Comparison of ENCODE assay signal across 8 mouse cellular contexts in the genomic region with DNA sequence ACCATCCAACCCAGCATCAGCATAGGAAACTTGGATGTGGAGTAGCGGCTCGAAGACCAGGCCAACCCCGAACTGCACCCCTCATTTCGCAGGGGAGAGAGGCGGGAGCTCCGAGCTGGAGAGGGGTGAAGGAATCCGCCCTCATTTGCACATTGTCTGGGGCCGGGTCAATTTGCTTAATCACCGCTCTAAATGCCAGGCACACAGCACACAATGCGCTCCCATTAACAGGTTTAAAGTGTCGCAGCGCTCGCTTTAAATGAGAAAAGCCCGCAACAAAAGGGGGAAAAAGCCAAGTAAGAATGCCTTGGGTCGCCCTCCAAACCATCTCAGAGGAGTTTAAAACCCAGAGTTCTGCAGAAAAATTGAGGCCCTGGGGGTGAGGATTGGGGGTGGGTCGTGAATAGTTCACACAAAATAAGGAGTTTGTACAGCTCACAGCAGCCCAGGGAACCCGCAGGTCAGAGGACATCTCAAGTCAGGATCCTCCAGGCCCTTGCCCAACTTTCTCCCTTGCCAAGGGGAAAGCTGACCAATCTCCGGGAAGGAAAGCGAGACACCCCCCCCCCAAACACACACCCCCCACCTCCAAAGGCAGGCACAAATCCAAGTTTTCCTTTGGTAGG. TPM values are rescaled to one million over a fixed set of nuclear protein-coding genes. Genes with fewer than 3 reads are reported as not detected.
A peak's percentile ranks its signal among the peaks of the same experiment; 100 is the strongest.
DNase-seq lines count a peak whose midpoint lies in the region; ATAC-seq lines count a peak whose summit lies in the region.

No protein-coding gene starts in this region.

- ATAC-seq in limb, embryonic 15.5 days (ENCODE audit: insufficient number of reproducible peaks, low FRiP score, low TSS enrichment, low read depth): no peak
- no peak for ATAC-seq in neural tube, embryonic 15.5 days (ENCODE audit: low FRiP score)

- H3K4me1 ChIP-seq in limb, embryonic 15.5 days: peaks cover 20% of the 10 kb centered on the region
- peaks cover 30% of the 10 kb centered on the region for H3K4me1 ChIP-seq in neural tube, embryonic 15.5 days

- WGBS in limb, embryonic 15.5 days: 5% methylated on average over 19 of the region's 19 CpGs
- 4% methylated on average over 19 of the region's 19 CpGs for WGBS in neural tube, embryonic 15.5 days

- no peaks in the 10 kb centered on the region for H3K9me3 ChIP-seq in limb, embryonic 15.5 days
- H3K9me3 ChIP-seq in neural tube, embryonic 15.5 days (replicated peaks): no peaks in the 10 kb centered on the region

- peaks cover 20% of the 10 kb centered on the region for H3K36me3 ChIP-seq in limb, embryonic 15.5 days
- H3K36me3 ChIP-seq in neural tube, embryonic 15.5 days: no peaks in the 10 kb centered on the region

- H3K27ac ChIP-seq in limb, embryonic 15.5 days: peak overlapping the region; percentile 97
- peak overlapping the region; percentile 18; the same call in 1 of the 2 replicates for H3K27ac ChIP-seq in neural tube, embryonic 15.5 days (replicated peaks)

- intact Hi-C loops in heart, postnatal 10 days (cut with DNase I): loop anchor here (10.0 kb wide), 1 partner anchor 437 kb away; a partner anchor contains a TSS

- H3K27me3 ChIP-seq in limb, embryonic 15.5 days: no peaks in the 10 kb centered on the region
- peaks cover 19% of the 10 kb centered on the region for H3K27me3 ChIP-seq in neural tube, embryonic 15.5 days (replicated peaks)

- peak overlapping the region; percentile 58 for H3K4me2 ChIP-seq in limb, embryonic 15.5 days
- peak overlapping the region; percentile 95 for H3K4me2 ChIP-seq in neural tube, embryonic 15.5 days

- H3K9ac ChIP-seq in limb, embryonic 15.5 days: peak overlapping the region; percentile 82
- H3K9ac ChIP-seq in neural tube, embryonic 15.5 days (replicated peaks): peak overlapping the region; percentile 47; the same call in 1 of the 2 replicates

- peak overlapping the region; percentile 85 for H3K4me3 ChIP-seq in limb, embryonic 15.5 days
- H3K4me3 ChIP-seq in neural tube, embryonic 15.5 days (replicated peaks): peak overlapping the region; percentile 61

- peak; percentile 12 for DNase-seq in urinary bladder, postnatal 14 days (ENCODE audit: low spot score)
- no peak for DNase-seq in urinary bladder, postnatal 4 days (ENCODE audit: low spot score in 2 of 2)
- peak; percentile 8 to 16 for DNase-seq in heart, postnatal 10 days
- DNase-seq in yolk sac, embryonic 10.5 days (ENCODE audit: low spot score): no peak
- no peak for DNase-seq in testis, postnatal 10 days (ENCODE audit: low spot score)
- no peak for DNase-seq in cerebellum, adult 9-11 months

RNA-seq across cellular contexts. Expression of a gene that starts 1.6 kb away (rescaled TPM):
- total RNA-seq in heart, postnatal 10 days (2021): 10 to 100 TPM; 20.6 to 24.6 TPM
- 34.8 and 39.0 TPM in 2 replicates for polyA plus RNA-seq in limb, embryonic 15.5 days (2015; fragmentation: Nextera tagmentation; extraction: Ambion mirVana)
- 7.0 and 9.8 TPM in 2 replicates for polyA plus RNA-seq in neural tube, embryonic 15.5 days (2015; fragmentation: Nextera tagmentation; extraction: Ambion mirVana)

Comparison
In these comparisons a context has a peak if more than half of its experiments do, and no peak if none do; other contexts are left out.
1. DNase-seq: peak in urinary bladder, postnatal 14 days (single experiment) and heart, postnatal 10 days (2 of 2); none in urinary bladder, postnatal 4 days (0 of 2), yolk sac, embryonic 10.5 days (single experiment), testis, postnatal 10 days (single experiment) and cerebellum, adult 9-11 months (single experiment).